Mouse (Mus musculus): ENCODE data around the gene Depdc5.
"Not testable (repeated sequence)": the region's sequence is repeated elsewhere in the genome, so short reads cannot be mapped to it uniquely, and the experiment has no call there.

The Depdc5 gene

GRCm38 (mm10) chr5:33004110-33004509 is 140.6 kb downstream of the Depdc5 start:
- no peak for DNase-seq

- DNase-seq, result no peak
Observed at GRCm38 (mm10) chr5:33005442-33006145, 142.1 kb downstream of the Depdc5 start.

GRCm38 (mm10) chr5:33006670-33007069 is 143.2 kb downstream of the Depdc5 start:
- DNase-seq, result peak; percentile 37

DNA sequence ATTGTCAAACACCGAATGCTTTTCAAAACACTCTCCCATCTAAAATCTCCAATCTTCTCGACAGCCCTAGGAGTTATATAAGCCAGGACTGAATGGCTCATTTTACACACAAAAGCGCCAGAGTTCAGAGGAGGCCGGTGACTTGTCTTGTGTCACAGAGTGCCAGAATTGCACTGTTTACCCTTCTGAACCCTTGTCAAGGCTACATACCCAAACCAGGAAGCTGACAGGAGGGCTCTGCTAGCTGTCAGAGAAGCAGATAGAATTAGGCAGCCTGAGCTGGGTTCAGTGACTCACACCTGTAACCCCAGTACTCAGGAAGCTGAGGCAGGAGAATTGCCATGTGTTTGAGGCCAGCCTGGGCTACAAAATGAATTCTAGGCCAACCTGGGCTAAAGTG is 143.9 kb downstream of the Depdc5 start:
- DNase-seq, result no peak

DNA sequence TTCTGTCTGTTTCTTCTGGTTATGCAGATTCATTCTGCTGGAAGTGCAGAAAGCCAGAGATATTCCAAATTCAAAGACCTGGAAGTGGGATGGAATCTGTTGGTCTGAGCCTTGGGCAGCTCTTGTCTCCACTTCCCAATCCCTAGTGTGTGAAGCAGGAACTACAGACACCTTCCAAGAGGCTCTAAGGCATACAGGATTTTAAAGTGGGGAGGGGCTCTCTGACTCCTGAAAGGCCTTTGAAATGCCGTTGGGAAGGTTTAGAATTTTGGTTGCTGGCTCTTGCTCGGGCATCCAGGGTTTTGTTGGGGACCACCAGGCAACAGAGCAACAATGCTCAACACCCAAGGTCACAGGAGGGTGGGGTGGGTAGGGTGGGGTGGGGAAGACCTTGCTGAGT is 145.8 kb downstream of the Depdc5 start:
- DNase-seq, result no peak

DNA sequence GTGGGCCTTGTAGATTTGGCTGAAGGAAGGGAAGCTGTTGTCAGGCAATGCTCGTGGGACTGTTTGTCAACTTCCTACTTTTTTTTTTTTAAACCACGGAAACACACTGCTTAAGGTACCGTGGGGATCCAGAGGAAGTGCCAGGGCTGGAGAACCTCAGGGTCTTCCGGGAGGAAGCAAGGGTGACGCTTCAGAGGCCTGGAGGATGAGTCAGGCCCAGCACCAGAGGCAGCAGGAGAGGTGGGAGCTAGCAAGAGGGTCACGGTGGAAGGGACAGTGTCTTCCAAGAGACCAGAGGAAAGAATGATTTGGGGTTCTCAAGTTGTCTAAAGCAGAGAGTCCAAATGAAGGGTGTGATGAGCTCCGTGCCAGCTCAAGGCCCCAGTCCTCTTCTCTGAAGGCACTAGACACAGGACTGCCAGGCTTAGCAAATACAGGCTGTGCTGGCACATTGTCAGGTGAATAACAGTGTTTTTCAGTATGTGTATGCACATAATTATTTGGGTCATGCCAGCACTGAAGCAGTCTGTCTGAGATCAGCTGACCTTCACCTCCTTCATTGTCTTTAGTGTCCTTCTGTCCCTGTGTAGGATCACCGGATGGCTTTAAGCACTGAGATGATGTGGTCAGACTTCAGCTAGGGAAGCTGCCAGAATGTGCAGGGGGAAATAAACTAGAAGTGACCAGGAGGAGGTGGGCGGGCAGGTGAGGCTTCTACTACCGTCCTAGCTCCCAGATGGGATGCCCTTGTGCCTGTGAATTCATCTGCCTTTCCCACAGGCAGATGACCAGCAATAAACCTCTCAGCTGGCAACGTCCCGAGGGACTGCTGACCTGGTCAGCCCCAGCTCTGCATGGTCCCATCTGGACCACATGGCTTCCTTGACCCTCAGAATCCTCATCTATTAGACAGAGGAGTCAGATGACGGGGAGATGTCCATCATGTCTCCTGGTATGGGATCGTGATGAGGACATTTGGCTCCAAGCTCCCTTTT is 146.6 kb downstream of the Depdc5 start:
- no peak for DNase-seq

- no peak for DNase-seq
Observed at GRCm38 (mm10) chr5:33011132-33012106, 147.9 kb downstream of the Depdc5 start.

DNA sequence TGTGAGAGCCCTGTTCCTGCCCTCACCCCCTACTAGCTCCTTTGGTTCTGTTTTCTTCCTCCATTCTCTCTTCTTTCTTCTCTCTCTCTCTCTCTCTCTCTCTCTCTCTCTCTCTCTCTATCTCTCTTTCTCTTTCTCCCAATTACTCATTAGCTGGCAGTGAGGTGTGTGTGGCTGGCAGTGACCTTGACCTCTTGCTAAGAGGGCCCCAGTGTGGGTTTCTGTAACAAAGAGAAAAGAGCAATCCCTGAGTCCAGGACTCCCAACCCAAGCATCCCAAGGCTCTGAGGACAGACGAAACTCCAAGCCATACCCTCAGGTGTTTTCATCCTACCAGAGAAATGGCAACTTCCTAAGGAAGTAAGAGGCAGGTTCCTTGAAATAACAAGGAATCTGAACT is 150.6 kb downstream of the Depdc5 start:
- DNase-seq, result no peak

DNA sequence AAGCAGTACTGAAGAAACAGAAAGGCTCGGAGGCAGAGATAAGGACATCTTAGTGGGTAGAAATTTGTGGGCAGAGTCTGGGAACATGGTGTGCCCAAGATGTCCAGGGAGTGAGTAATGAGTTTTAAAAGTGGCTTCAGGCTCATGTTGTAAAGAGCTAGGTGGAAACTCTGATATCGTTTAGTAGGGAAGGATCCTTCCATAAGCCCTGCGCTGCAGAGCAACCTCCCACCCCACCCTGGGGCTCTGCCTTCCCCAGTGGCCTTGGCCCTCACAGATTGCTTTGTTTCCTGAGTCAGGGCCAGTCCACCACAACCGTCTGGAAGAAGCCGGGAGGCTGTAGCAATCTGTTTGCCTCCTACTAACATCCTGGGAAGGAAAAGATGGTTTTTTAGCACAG is 152.1 kb downstream of the Depdc5 start:
- no peak for DNase-seq

DNA sequence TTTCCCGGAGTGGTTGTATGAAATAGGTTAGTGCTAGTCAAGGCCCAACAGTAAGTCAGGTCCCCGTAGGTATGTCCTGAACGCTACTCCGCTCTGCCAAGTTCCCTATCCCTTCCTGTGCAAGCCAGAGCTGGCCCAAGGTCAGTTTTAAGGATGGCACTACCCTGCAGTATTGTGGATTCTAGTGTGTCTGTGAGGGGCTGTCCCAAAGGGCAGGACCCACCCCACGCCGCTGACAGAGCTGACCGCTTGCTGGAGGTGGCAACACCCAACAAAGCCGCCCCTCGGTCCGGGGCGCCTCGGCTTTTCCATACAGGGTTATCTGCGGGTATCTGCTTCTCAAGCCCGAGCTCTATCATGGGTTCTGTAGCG is 154.7 kb downstream of the Depdc5 start:
- DNase-seq, result no peak

GRCm38 (mm10) chr5:33018561-33019425 is 155.3 kb downstream of the Depdc5 start, which contains the start of gene Ywhah:
Gene Ywhah (plus strand): TSS chr5:33018816.
- DNase-seq, result peak; percentile 98

DNA sequence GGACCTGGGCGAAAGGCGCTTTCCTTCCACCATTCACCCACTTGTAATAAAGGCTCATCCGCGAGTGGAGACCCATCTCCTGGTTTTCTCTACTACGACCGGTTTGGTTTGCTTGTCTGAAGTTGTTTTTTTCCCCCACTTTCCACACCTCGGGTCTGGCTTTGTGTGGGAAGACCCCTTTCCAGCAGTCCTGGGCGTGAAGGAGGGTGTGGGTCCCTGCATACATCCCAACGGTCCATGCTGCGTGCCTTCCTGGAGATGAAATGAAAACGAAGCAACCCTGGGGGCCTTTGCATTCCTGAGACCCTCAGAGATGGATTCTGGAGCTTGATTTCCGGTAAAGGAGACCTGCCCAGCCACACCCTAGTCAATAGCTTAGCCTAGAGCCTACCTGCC is 155.9 kb downstream of the Depdc5 start:
- no peak for DNase-seq

DNA sequence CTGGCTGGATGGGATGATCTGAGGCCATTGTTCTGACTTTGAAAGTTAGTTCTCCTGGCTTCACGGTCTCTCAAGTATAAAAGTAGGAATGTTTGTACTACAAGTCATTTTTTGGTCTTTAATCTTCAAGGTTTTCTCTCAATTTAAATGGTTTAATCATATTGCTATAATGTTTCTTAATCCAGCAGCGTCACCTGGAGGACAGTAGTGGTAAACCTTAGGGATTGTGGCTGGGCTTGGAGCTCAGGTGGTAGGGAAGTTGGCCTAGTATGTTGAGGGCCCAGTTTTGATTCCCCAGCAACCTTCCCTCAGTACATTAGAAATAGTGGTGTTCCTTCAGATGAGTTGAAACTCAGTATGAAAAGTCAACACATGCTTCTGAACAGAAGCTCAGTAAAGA is 158.1 kb downstream of the Depdc5 start:
- no peak for DNase-seq

GRCm38 (mm10) chr5:33023337-33023736 is 159.8 kb downstream of the Depdc5 start:
- no peak for DNase-seq

GRCm38 (mm10) chr5:33024474-33024873 is 161.0 kb downstream of the Depdc5 start:
- no peak for DNase-seq

- no peak for DNase-seq
Observed at GRCm38 (mm10) chr5:33028656-33029055, 165.2 kb downstream of the Depdc5 start.

- no peak for DNase-seq
Observed at GRCm38 (mm10) chr5:33030425-33031175, 167.1 kb downstream of the Depdc5 start.

- no peak for DNase-seq
Observed at GRCm38 (mm10) chr5:33032036-33032773, 168.7 kb downstream of the Depdc5 start.

DNA sequence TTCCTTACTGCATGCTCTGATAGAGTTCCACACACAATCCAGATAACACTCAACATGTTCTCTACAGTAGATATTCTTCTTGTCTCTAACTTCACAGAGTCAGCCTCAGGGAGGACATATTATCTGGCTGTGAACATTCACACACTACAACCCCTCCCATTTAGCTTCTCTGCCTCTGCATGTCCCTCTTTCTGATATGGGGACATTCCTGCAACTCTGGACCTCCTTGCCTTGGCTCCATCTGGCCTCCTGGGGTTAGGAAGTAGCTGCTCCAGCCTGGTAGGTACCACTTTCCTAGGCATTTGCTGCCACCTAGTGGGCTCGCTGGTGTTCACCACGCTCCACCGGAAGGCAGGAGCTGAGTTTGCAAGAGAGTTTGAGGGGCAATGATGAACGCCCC is 169.6 kb downstream of the Depdc5 start:
- peak; percentile 89 for DNase-seq

GRCm38 (mm10) chr5:33033633-33034032 is 170.1 kb downstream of the Depdc5 start:
- DNase-seq, result not testable (repeated sequence)

All from right cerebral cortex, postnatal 4 days (tissue).